Mouse (Mus musculus) ES-Bruce4 (cell line): ENCODE measurements around the gene Col9a2. TPM values are rescaled to one million over a fixed set of nuclear protein-coding genes. Genes with fewer than 3 reads are reported as not detected.
A peak's percentile ranks its signal among the peaks of the same experiment; 100 is the strongest.

ENCODE experiments used
- H3K27ac ChIP-seq: 2 replicates; pipeline ENCODE4 v1.5.1; 2012; ENCODE audit warnings: low read length, inconsistent platforms; ENCODE audit not compliant: insufficient read depth
- H3K27me3 ChIP-seq: 2 replicates; pipeline ENCODE4 v1.6.1; 2012; ENCODE audit warnings: mild to moderate bottlenecking, low read length, inconsistent platforms; ENCODE audit not compliant: control insufficient read depth, poor library complexity, insufficient read depth, severe bottlenecking
- H3K36me3 ChIP-seq: 2 replicates; pipeline ENCODE4 v1.6.1; 2012; ENCODE audit warnings: inconsistent platforms, mild to moderate bottlenecking, low read length, moderate library complexity; ENCODE audit not compliant: control insufficient read depth, poor library complexity, insufficient read depth, severe bottlenecking
- H3K4me1 ChIP-seq: one replicate; pipeline ENCODE4 v1.8.1; 2011; ENCODE audit warnings: low read length; ENCODE audit not compliant: control insufficient read depth, insufficient read depth
- H3K4me3 ChIP-seq: 2 replicates; pipeline ENCODE4 v1.5.1; 2011; ENCODE audit warnings: low read depth, mild to moderate bottlenecking, low read length
- H3K9ac ChIP-seq: 2 replicates; pipeline ENCODE4 v1.6.1; 2012; ENCODE audit warnings: low read depth, mild to moderate bottlenecking, inconsistent platforms; ENCODE audit not compliant: poor library complexity, severe bottlenecking
- H3K9me3 ChIP-seq: replicated peaks from 2 replicates; pipeline ENCODE4 v1.6.1; 2012; ENCODE audit warnings: mild to moderate bottlenecking, low read length, inconsistent platforms; ENCODE audit not compliant: control insufficient read depth, poor library complexity, insufficient read depth, severe bottlenecking
- CTCF ChIP-seq: IDR thresholded peaks from one replicate; pipeline ENCODE4 v1.8.1; 2011; ENCODE audit warnings: low read depth, low read length
- EP300 ChIP-seq: IDR thresholded peaks from 2 replicates; pipeline ENCODE4 v1.6.1; 2011; ENCODE audit warnings: low read depth, low read length; ENCODE audit not compliant: insufficient read depth
- POLR2A ChIP-seq: IDR thresholded peaks from one replicate; pipeline ENCODE4 v1.8.1; 2011; ENCODE audit warnings: low read length; ENCODE audit not compliant: insufficient read depth
- polyA plus RNA-seq: library from polyadenylated mRNA; stranded (reverse); fragments of >200 nt; gene quantifications from 2 replicates; pipeline ENCODE4 v1.2.4, GENCODE M21; 2011; ENCODE audit warnings: low read depth; ENCODE audit not compliant: missing spikeins, insufficient read depth, insufficient read length

Gene Col9a2
- polyA plus RNA-seq, 1 experiment: 5.8 TPM

DNA sequence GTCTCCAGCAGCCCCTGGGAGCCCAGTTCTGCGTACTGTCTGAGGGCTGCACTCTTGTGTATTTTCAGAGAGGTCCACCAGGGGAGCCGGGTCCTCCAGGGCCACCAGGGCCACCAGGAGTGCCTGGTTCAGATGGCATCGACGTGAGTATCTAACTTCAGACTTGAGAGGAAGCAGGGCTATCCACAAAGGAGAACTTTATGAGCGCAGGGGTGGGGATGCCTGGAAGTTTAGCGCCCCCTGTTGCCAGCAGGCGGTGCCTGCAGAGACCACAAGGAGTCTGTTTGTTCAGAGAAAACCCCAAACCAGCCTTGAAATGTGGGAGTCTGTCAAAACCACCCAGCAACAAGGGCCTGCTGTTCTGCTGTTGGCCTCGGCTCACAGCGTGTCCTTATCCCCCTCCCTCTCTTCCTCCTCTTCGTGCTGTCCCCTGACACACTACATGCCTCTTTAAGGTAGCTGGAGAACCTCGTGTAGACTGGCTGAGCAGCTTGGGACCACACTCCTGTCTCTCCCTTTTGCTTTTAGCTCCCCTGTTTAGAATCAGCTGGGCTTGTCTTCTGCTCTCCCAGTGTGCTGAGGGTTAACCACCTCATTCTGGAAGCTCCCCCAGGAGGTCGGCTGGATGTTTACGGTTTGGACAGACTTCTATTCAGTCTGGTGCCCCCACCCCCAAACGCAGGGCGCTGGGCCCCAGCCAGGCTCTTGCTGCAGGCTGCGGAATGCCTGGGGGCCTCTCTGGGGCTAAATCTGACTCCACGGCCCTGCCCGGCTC is 1.9 kb downstream of the Col9a2 start:
- H3K9ac ChIP-seq: 0 out of 2 replicates have a peak overlapping the region, but pooled peaks have one; percentile 9
- H3K4me1 ChIP-seq: peaks cover 6% of the 10 kb centered on the region
- TF ChIP-seq CTCF (peak; percentile 86), POLR2A (no peak), EP300 (peak; percentile 55; the same call in 1 of the 2 replicates)
- no peak overlapping the region for H3K4me3 ChIP-seq
- peak overlapping the region; percentile 63 for H3K27ac ChIP-seq
- no peaks in the 10 kb centered on the region for H3K27me3 ChIP-seq
- no peaks in the 10 kb centered on the region for H3K9me3 ChIP-seq
- H3K36me3 ChIP-seq: no peaks in the 10 kb centered on the region

DNA sequence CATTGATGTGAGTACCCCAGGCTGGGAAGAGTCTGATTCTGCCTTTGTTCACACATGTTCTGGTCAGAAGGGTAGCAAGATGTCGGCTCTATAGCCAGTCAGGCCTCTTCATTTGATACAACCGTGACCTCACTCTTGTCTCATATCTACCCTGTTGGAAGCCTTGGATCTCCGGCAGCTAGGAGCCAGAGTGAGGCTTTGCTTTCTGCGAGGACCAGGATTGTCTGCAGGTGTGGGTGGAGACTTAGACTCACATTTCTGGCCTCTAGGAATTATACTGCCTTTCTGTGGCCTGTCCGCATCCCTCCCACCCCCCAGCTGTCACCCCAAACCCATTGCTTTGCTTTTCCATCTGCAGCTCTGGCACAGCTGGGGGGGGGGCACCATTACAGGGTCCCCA is 3.3 kb downstream of the Col9a2 start:
- no peaks in the 10 kb centered on the region for H3K27me3 ChIP-seq
- TF ChIP-seq EP300 (0 out of 2 replicates have a peak, but pooled peaks have one; percentile 4), CTCF (no peak)
- peak overlapping the region; percentile 62 for H3K27ac ChIP-seq
- no peaks in the 10 kb centered on the region for H3K9me3 ChIP-seq
- no peak overlapping the region for H3K4me3 ChIP-seq
- peaks cover 6% of the 10 kb centered on the region for H3K4me1 ChIP-seq
- H3K9ac ChIP-seq: 0 out of 2 replicates have a peak overlapping the region, but pooled peaks have one; percentile 25
- no peaks in the 10 kb centered on the region for H3K36me3 ChIP-seq

DNA sequence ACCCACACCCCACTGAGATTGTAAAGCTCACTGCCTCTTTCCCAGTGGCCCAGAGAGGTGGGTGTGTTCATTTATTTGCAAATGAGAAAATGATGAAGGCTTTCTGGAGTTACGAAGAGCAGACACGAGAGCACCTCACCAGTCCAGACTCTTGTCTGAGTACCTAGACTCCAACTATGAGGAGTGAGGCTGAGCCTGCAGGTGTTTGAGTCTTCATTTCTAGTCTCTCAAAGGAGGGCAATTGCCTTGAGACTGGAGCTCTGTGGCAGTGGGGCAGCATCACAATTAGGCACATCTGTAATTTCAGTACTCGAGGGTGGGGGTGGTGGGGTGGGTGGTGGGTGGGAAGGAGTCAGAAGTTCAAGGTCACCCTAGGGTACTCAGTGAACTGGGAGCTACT is 3.8 kb downstream of the Col9a2 start:
- TF ChIP-seq CTCF: no peak
- TF ChIP-seq EP300: no peak
- no peak for TF ChIP-seq POLR2A
- H3K27ac ChIP-seq: peak overlapping the region; percentile 62

DNA sequence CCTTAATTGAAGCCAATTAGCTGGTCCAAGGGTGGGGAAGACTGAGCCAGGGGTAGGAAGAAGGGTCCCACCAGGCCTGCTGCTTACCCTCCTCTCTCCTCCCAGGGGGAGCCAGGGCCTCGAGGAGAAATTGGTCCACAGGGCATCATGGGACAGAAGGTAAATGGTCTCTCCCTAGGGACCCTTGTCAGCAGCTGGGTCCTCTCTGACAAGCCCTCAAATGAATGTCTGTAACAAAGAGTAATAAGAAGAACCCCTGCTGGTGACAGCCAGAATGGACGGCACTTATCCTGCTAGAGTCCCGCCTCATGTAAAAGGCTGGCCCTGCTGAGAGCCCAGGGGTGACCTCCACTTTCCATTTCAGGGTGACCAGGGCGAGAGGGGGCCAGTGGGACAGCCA is 12.7 kb downstream of the Col9a2 start:
- H3K9ac ChIP-seq: no peak overlapping the region; the same call in 1 of the 2 replicates
- no peak overlapping the region for H3K27ac ChIP-seq
- H3K9me3 ChIP-seq: no peaks in the 10 kb centered on the region
- H3K36me3 ChIP-seq: no peaks in the 10 kb centered on the region
- H3K4me1 ChIP-seq: no peaks in the 10 kb centered on the region
- H3K27me3 ChIP-seq: no peaks in the 10 kb centered on the region
- peak overlapping the region; percentile 68; the same call in 1 of the 2 replicates for H3K4me3 ChIP-seq
- no peak for TF ChIP-seq POLR2A
- no peak for TF ChIP-seq CTCF
- TF ChIP-seq EP300: no peak

More for the DNA sequence above, 3.8 kb downstream of the Col9a2 start:
- Histone ChIP-seq H3K4me1 (peaks cover 6% of the 10 kb centered on the region), H3K27me3 (no peaks in the 10 kb centered on the region), H3K9me3 (no peaks in the 10 kb centered on the region), H3K9ac (no peak overlapping the region), H3K4me3 (no peak overlapping the region), H3K36me3 (no peaks in the 10 kb centered on the region)

DNA sequence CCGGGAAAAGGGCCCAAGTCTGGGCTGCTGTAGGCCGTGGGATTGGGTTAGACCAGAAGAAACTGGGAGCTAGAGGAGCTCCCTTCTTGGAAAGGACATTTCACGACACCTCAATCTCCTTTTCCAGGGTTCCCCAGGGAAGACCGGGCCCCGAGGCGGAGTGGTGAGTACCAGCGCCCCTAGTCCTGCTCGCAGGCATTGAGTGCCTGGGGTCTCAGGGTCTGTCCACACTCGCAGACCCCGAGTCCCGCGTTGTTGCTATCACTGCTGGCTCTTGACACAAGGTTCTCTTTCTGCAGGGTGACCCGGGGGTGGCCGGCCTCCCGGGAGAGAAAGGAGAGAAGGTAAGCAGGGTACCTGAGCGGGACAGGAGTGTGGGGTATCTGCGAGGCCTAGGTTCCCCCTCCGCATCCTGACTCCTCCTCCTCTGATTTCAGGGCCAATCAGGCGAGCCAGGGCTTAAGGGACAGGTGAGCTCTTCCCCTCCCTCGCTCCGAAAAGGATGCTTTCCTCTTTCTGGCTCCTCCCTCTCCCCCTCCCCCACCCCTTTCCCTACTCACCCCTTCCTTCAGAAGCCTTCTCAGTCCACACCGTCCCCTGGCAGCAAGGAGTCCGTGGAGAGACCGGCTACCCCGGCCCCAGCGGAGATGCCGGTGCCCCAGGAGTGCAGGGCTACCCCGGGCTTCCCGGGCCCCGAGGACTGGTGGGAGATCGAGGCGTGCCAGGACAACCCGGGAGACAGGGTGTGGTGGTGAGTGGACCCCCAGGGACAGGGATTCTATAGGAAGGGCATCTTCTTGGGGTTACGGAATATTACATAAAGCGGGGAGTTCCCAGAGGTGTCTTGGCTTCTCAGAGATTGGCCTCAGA is 13.5 kb downstream of the Col9a2 start:
- Histone ChIP-seq H3K4me3 (peak overlapping the region; percentile 68), H3K9ac (peak overlapping the region; percentile 22), H3K9me3 (no peaks in the 10 kb centered on the region), H3K36me3 (no peaks in the 10 kb centered on the region), H3K4me1 (no peaks in the 10 kb centered on the region), H3K27ac (no peak overlapping the region), H3K27me3 (no peaks in the 10 kb centered on the region)
- TF ChIP-seq POLR2A (no peak), EP300 (no peak), CTCF (no peak)

DNA sequence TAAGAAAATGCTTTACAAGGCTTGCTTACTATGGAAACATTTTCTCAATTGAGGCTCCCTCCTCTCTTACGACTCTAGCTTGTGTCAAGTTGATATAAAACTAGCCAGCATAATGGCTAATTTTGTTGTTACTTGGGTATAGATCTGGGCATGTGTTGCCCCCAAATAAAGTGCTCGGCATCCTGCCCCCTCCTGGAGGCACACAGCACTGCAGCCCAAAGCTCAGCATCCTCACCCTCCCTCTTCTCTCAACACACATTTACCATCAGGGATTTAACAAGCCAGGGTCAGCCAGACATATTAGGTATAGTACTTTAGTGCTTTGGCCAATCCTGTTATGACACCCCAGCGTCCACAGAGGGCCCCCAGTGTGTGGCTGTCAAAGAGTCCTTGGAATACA is 17.2 kb downstream of the Col9a2 start:
- peaks cover 4% of the 10 kb centered on the region for H3K36me3 ChIP-seq
- H3K9ac ChIP-seq: no peak overlapping the region
- H3K9me3 ChIP-seq: no peaks in the 10 kb centered on the region
- TF ChIP-seq POLR2A (no peak), CTCF (peak; percentile 78)
- H3K27ac ChIP-seq: no peak overlapping the region
- H3K27me3 ChIP-seq: no peaks in the 10 kb centered on the region
- H3K4me3 ChIP-seq: no peak overlapping the region
- no peaks in the 10 kb centered on the region for H3K4me1 ChIP-seq
